Mouse (Mus musculus) kidney, adult 10 weeks (tissue): ENCODE data around the gene Tmem87b. TPM values are rescaled to one million over a fixed set of nuclear protein-coding genes. Genes with fewer than 3 reads are reported as not detected.

ENCODE experiments used
- polyA plus RNA-seq: library from polyadenylated mRNA; stranded (reverse); fragments of 350-450 nt; fragmentation: Illumina TruSeq; extraction: RNeasy Lipid Tissue Mini Kit (QIAGEN cat#74804); gene quantifications from one replicate; pipeline ENCODE4 v1.2.3, GENCODE M21; 2014; ENCODE audit warnings: low read depth, low replicate concordance

The Tmem87b gene
- 57.5 TPM for polyA plus RNA-seq

DNA sequence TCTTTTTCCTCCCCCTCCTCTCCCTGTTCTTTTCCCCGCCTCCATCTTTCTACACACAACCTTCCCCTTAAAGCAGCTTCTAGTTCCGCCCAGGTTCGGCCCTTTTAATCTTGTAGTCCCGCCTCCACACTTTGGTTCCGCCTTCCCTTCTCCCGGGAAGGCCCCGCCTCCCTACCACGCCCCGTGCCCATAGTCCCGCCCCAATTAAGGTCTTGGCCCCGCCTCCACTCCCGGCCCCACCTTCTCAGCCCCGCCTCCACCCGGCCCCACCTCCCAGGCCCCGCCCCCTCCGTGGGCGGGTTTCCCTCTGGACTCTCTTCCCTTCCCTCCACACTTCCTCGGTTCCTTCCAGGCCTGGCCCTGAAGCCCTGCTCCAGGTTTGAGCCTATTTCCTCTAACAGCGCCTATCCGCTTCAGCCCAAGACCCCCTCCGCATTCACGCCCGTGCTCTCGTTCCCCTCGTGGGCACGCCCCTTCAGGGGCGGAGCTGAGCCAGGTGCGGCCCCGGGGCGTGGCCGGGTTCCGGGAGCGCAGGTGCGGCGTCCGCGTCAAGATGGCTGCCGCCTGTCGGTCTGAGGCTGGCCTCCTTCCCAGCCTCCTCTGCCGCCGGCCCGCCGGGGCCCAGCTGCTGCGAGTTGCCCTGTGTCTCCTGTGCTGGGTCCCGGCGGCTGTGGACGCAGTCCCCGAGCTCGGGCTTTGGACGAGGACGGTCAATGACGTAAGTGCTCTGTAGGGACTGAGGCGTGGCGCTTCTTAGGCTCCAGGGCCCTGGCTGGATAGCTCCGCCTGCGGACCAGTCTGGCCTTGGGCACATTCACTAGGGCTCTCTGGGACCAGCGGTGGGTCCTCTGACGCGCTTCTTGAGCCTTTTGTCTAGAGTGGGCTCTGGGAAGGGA lies at the start of gene Tmem87b:
Gene Tmem87b (plus strand): TSS at position 333 of the 896 bp plus-strand sequence.

DNA sequence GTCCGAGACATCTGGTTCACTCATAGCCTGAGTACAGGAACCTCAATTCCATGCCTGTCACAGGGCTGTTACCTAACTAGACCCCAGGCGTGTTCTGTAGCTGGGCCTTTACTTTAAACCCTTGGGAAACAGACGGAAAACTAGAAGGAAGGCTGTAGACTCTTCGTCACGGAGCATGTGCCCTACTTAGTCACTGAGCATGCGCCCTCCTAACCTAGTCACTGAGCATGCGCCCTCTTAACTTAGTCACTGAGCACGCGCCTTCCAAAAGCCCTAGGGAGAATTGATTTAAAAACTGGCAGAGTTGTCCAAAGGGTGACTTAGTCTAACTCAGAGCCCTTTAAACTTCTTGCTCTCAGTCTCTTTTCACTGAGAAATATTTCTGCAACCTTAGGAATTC lies 44.7 kb downstream of the Tmem87b start, which contains the start of gene Fbln7:
Gene Fbln7 (plus strand): TSS at position 346 of the 400 bp plus-strand sequence.

Other genes starting within 250 kb of the Tmem87b start
- gene Spdye4c, start 226.9 kb upstream of the Tmem87b start, polyA plus RNA-seq: not detected
- 52.5 TPM for gene Anapc1, start 130.7 kb upstream of the Tmem87b start, polyA plus RNA-seq
- 50.8 TPM for gene Mertk, start 119.2 kb upstream of the Tmem87b start, polyA plus RNA-seq
- gene Fbln7, start 44.9 kb downstream of the Tmem87b start, polyA plus RNA-seq: 7.0 TPM
- 10.5 TPM for gene Zc3h8, start 126.0 kb downstream of the Tmem87b start, polyA plus RNA-seq
- 7.0 TPM for gene Zc3h6, start 149.3 kb downstream of the Tmem87b start, polyA plus RNA-seq
- gene Gm10762, start 149.6 kb downstream of the Tmem87b start, polyA plus RNA-seq: 11.9 TPM
- gene Vinac1, start 230.1 kb downstream of the Tmem87b start, polyA plus RNA-seq: not detected
- 8.9 TPM for gene Ttl, start 247.8 kb downstream of the Tmem87b start, polyA plus RNA-seq